Mouse (Mus musculus) telencephalon, adult 2 months (tissue): ENCODE data around the gene Gm28047.

Source experiments
- DNase-seq: peaks from one replicate; pipeline ENCODE4 v3.0.0-alpha.2; 2011; ENCODE audit warnings: low read depth, low spot score

Gene Gm28047

DNA sequence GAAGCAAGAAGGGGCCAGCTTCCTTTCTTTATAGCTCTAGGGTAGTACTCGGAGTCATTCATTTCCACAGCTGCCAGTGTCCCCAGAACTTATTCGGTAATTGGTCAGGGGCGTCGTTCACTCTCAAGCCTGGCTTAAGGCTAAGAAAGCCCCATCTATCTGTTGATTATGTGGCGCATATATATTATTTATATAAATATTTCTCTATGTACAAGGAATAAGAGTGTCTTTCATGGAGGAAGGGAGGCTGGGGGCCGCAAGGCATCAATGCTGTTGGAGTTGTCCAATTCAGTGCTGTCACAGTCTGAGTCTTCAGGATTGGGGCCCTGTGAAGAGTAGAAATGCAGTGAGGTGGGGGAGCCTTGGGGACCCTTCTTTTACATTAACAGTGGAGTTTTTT, 125.0 kb downstream of the Gm28047 start:
- DNase-seq, result no peak

DNA sequence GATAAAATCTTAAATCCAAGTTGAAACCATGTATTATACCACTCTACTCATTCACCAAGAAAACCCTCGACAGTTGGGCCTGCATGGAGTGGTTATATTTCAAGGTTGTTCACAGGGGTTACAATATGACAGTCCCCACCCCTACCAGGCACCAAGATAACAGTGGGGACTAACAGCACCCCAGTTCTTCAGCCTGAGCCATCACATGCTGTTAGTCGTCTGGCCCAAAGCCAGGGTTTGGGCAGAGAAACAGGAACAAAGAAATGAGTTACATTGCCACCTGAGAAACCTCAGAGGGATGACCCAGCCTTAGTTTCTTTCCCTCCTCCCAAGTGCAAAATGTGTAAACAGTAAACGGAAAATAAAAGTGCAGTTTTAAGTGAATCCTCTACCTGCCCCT, 125.5 kb downstream of the Gm28047 start:
- no peak for DNase-seq

DNA sequence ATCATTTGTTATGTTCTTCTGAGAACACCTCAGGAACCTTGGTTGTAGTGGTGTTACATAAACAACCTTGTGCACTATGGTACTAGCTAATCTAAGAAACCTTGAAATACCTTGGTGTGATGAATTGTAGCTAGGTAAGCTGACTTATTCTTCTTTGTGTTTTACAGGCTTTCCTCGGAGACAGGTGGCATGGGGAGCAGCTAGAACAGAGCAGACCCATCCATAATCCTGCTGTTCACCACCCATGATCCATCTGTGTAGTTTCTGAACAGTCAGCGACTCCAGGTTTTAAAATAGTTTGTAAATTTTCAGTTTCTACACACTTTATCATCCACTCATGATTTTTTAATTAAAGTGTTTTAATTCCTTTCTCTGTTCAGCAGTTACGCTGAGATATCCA, 126.5 kb downstream of the Gm28047 start:
- DNase-seq, result no peak

DNA sequence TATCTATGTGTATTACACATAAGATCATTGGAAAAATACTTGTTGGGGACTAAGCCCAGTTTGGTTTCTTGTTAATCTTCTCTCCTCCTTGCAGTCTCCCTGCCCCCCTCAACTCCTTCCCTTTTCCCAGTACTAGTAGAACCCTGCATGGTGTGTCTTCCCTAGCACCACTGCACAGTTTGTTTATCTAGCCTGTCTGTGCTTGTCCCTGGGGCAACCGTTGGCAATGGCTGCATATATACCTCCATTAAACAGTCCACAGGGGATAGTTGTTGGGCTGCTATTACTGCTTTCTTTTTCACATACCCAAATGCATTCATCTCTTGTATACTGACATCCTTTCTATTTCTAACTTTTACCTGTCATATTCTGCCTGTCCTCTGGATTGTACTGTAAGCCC, 137.2 kb downstream of the Gm28047 start:
- no peak for DNase-seq

DNA sequence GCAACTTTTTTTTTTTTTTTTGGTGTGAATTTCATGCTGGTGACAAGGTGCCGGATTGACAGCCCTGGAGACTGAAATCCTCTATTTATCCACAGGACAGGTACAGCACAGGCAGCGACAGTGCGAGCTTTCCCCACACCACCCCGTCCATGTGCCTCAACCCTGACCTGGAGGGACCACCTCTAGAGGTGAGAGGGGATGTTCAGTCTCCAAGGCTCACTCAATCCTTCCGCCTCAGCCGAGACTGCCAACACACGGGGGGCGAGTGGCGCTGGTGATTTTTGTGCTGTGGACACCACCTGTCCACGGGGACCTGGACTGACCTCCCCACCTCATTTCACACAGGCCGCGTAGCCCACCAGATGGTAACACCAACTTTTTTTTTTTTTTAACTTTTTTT, 139.0 kb downstream of the Gm28047 start:
- no peak for DNase-seq

DNA sequence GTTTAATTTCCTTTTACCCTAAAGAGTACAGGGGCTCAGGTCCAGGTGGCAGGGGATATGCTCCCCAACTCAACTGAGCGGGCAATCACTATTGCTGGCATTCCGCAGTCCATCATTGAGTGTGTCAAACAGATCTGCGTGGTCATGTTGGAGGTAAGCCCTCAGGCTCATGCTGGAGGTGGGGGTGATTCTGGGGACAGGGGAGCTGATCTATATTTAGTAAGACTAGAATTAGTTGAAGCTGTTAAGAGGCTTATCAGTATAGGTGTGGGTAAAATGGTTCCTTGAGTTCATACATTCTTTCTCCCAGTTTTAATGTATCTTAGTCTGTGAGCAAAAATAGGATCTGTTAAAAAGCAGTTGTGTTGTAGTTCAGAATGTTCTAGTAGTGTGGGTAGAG, 141.7 kb downstream of the Gm28047 start:
- DNase-seq, result no peak

DNA sequence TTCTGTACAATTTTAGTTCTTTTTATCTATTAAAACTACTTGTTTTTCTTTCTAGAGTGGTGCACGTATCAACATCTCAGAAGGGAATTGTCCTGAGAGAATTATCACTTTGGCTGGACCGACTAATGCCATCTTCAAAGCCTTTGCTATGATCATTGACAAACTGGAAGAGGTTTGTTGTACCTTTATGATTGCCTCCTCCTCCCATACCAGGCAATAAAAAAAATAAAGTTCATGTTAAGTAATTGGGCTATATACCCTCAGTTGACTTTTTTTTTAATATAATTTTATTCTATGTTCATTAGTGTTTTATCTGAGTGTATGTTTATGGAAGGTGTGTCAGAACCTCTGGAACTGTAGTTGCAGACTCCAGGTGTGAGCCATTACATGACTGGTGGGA, 150.3 kb downstream of the Gm28047 start:
- DNase-seq, result no peak
